In genomic region chr5:110786081-110786835, GRCm38 (mm10) we compare ENCODE assay signal across 9 mouse cellular contexts. TPM values are rescaled to one million over a fixed set of nuclear protein-coding genes. Genes with fewer than 3 reads are reported as not detected.
DNase-seq lines count a peak whose midpoint lies in the region; TF ChIP-seq lines count a peak whose summit lies in the region.
"Had no signal": no experiment of that assay in that cellular context is flagged by ENCODE, and none has a peak within 500 bp of the region (broad histone marks: within the 10 kb centered on the region; RNA-seq: fewer than 3 reads in every experiment).

No protein-coding gene starts in this region.

- TF ChIP-seq POLR2A in CH12.LX (IDR thresholded peaks at IDR 0.05; ENCODE audit: low read depth, low read length), result no peak
- TF ChIP-seq POLR2A in cortical plate, adult 2 months (IDR thresholded peaks at IDR 0.05; ENCODE audit: extremely low read depth, insufficient read depth, low read length), result peak; percentile 40; the same call in 1 of the 2 replicates

- in situ Hi-C loops in CH12.LX (cut with MboI; ENCODE audit: low pct_ligation_motif_present, low pct_unique_long_range_greater_than_20kb, low sequenced_read_pairs), result no loop called here

- peaks cover 48 to 65% of the 10 kb centered on the region in 2 experiments for H3K36me3 ChIP-seq in CH12.LX (replicated peaks in 1 of 2; ENCODE audit: control insufficient read depth in 1 of 2, insufficient read depth in 1 of 2, low read length in 1 of 2)

- peak; percentile 69 for DNase-seq in layer of hippocampus, adult 9-11 months
- DNase-seq in layer of hippocampus, adult 9-10 months (ENCODE audit: low spot score), result no peak
- DNase-seq in CH12.LX (ENCODE audit: extremely low read depth) (no peak), ES-CJ7 (ENCODE audit: low read depth, low spot score) (peak; percentile 62)
- DNase-seq in gastrocnemius, adult 18-20 months (ENCODE audit: low spot score), result no peak
- DNase-seq in gastrocnemius, postnatal 36 days, result no peak
- DNase-seq: kidney, postnatal 10 days; lung, postnatal 14 days had no signal

- intact Hi-C loops in gastrocnemius, postnatal 36 days (cut with DNase I), result loop anchor here (2.0 to 5.0 kb wide), 4 partner anchors 51 to 481 kb away; partner anchors contain the start of genes Chek2 and Hscb

- dilution Hi-C loops in CH12.LX (cut with MboI; ENCODE audit: extremely low pct_ligation_motif_present, extremely low pct_unique_long_range_greater_than_20kb, low sequenced_read_pairs), result no loop called here

- no peak for TF ChIP-seq RAD21 in CH12.LX (IDR thresholded peaks at IDR 0.05; ENCODE audit: low read depth, low read length)

- no peaks in the 10 kb centered on the region for H3K27me3 ChIP-seq in CH12.LX (replicated peaks)

- no peak for TF ChIP-seq EP300 in CH12.LX (IDR thresholded peaks at IDR 0.05; ENCODE audit: low read length)

- H3K4me1 ChIP-seq in CH12.LX (ENCODE audit: control insufficient read depth in 1 of 2, insufficient read depth in 2 of 2), result peaks cover 0 to 3% of the 10 kb centered on the region in 2 experiments; a peak in 2 of 4 replicates
- H3K4me1 ChIP-seq in cortical plate, adult 2 months (ENCODE audit: control insufficient read depth, insufficient read depth, low read length), result no peaks in the 10 kb centered on the region

- no peak overlapping the region for H3K4me3 ChIP-seq in CH12.LX (replicated peaks in 1 of 3; ENCODE audit: low read depth in 2 of 3, low read length in 2 of 3, poor library complexity in 1 of 3)
- no peak overlapping the region for H3K4me3 ChIP-seq in cortical plate, adult 2 months (ENCODE audit: insufficient read depth, low read length)

- no peak overlapping the region for H3K4me2 ChIP-seq in CH12.LX (ENCODE audit: insufficient read depth, low read depth, poor library complexity, severe bottlenecking)

- peak in 1 of 2 experiments; percentile 38; a peak in 1 of 4 replicates for TF ChIP-seq CTCF in CH12.LX (conservative IDR thresholded peaks at IDR 0.05 in 1 of 2, IDR thresholded peaks at IDR 0.05 in 1 of 2; ENCODE audit: low read depth in 2 of 2, low read length in 2 of 2)
- peak; percentile 41 for TF ChIP-seq CTCF in cortical plate, adult 2 months (IDR thresholded peaks at IDR 0.05; ENCODE audit: extremely low read depth, insufficient read depth, low read length)

- no peaks in the 10 kb centered on the region for H3K9me3 ChIP-seq in CH12.LX (replicated peaks; ENCODE audit: low read length)

- no peaks in the 10 kb centered on the region for H3K79me2 ChIP-seq in CH12.LX (replicated peaks; ENCODE audit: control insufficient read depth, extremely low read depth, insufficient read depth, poor library complexity, severe bottlenecking)

- H3K9ac ChIP-seq in CH12.LX (ENCODE audit: insufficient read depth, low read depth), result no peak overlapping the region

- H3K27ac ChIP-seq in CH12.LX (ENCODE audit: insufficient read depth, low read depth), result no peak overlapping the region
- no peak overlapping the region for H3K27ac ChIP-seq in cortical plate, adult 2 months (ENCODE audit: insufficient read depth, low read length)

TF ChIP-seq in CH12.LX, 34 proteins besides CTCF, POLR2A, EP300 and RAD21:
- no peak for TF ChIP-seq JUN (IDR thresholded peaks at IDR 0.05; ENCODE audit: insufficient read depth, low read depth, low read length)
- TF ChIP-seq SMC3 (IDR thresholded peaks at IDR 0.05; ENCODE audit: low read depth, low read length), result peak; percentile 29

RNA-seq across cellular contexts. Expression of gene Pus1, which starts 5.8 kb away (rescaled TPM):
- total RNA-seq in CH12.LX (2012; rRNA removed) (84.6 and 99.3 TPM in 2 replicates), CH12.LX (2014; rRNA removed) (54.4 and 59.1 TPM in 2 replicates)
- 72.4 and 93.1 TPM in 2 replicates for polyA plus RNA-seq in CH12.LX (2012; ENCODE audit: insufficient read length, low read depth)
- polyA plus RNA-seq in cortical plate, adult 2 months (2012; rRNA removed), result 19.6 and 20.1 TPM in 2 replicates
- 10 to 100 TPM; 10.7 to 11.4 TPM for total RNA-seq in gastrocnemius, adult 18-20 months (2021)
- total RNA-seq in gastrocnemius, postnatal 36 days (2021), result 1 to 10 TPM; 8.1 to 9.7 TPM

RNA-seq across cellular contexts. Expression of gene Ep400, which starts 15.7 kb away (rescaled TPM):
- 28.6 and 30.9 TPM in 2 replicates for total RNA-seq in CH12.LX (2012; rRNA removed)
- total RNA-seq in CH12.LX (2014; rRNA removed), result 12.1 and 13.3 TPM in 2 replicates
- polyA plus RNA-seq in CH12.LX (2012; ENCODE audit: insufficient read length, low read depth), result 41.1 and 55.8 TPM in 2 replicates
- 26.8 TPM in 2 replicates for polyA plus RNA-seq in cortical plate, adult 2 months (2012; rRNA removed)
- total RNA-seq in gastrocnemius, adult 18-20 months (2021), result 10 to 100 TPM; 21.2 to 24.9 TPM
- 10 to 100 TPM; 21.4 TPM for total RNA-seq in gastrocnemius, postnatal 36 days (2021)

RNA-seq across cellular contexts. Expression of gene Ulk1, which starts 23.6 kb away (rescaled TPM):
- total RNA-seq in CH12.LX (2012; rRNA removed), result 6.3 and 8.4 TPM in 2 replicates
- 2.4 and 2.7 TPM in 2 replicates for total RNA-seq in CH12.LX (2014; rRNA removed)
- polyA plus RNA-seq in CH12.LX (2012; ENCODE audit: insufficient read length, low read depth), result 10.0 and 13.6 TPM in 2 replicates
- polyA plus RNA-seq in cortical plate, adult 2 months (2012; rRNA removed), result 56.4 and 57.8 TPM in 2 replicates
- 10 to 100 TPM; 57.4 to 66.1 TPM for total RNA-seq in gastrocnemius, adult 18-20 months (2021)
- total RNA-seq in gastrocnemius, postnatal 36 days (2021), result 10 to 100 TPM; 46.3 to 49.4 TPM

RNA-seq across cellular contexts. Expression of gene Hscb, which starts 53.3 kb away (rescaled TPM):
- 39.3 and 59.5 TPM in 2 replicates for total RNA-seq in CH12.LX (2012; rRNA removed)
- total RNA-seq in CH12.LX (2014; rRNA removed), result 51.9 and 64.0 TPM in 2 replicates
- 26.5 and 28.2 TPM in 2 replicates for polyA plus RNA-seq in CH12.LX (2012; ENCODE audit: insufficient read length, low read depth)
- polyA plus RNA-seq in cortical plate, adult 2 months (2012; rRNA removed), result 13.4 and 15.3 TPM in 2 replicates
- 10 to 100 TPM; 11.8 to 15.6 TPM for total RNA-seq in gastrocnemius, adult 18-20 months (2021)
- total RNA-seq in gastrocnemius, postnatal 36 days (2021), result 10 to 100 TPM; 12.3 to 14.1 TPM

RNA-seq across cellular contexts. Expression of gene Chek2, which starts 53.5 kb away (rescaled TPM):
- total RNA-seq in CH12.LX (2012; rRNA removed) (22.5 and 27.6 TPM in 2 replicates), CH12.LX (2014; rRNA removed) (41.6 and 43.8 TPM in 2 replicates)
- 18.7 and 25.0 TPM in 2 replicates for polyA plus RNA-seq in CH12.LX (2012; ENCODE audit: insufficient read length, low read depth)
- 1.5 and 1.8 TPM in 2 replicates for polyA plus RNA-seq in cortical plate, adult 2 months (2012; rRNA removed)
- under 1 TPM; 0.76 to 0.80 TPM for total RNA-seq in gastrocnemius, adult 18-20 months (2021)
- 1 to 10 TPM; 1.1 to 1.3 TPM for total RNA-seq in gastrocnemius, postnatal 36 days (2021)

Comparison
In these comparisons a context has a peak if more than half of its experiments do, and no peak if none do; other contexts are left out.
1. DNase-seq: peak in layer of hippocampus, adult 9-11 months (single experiment) and ES-CJ7 (single experiment); none in layer of hippocampus, adult 9-10 months (single experiment), CH12.LX (single experiment), gastrocnemius, adult 18-20 months (single experiment) and gastrocnemius, postnatal 36 days (0 of 2).
2. RNA of gene Pus1, which starts 5.8 kb away (total RNA-seq): 54.4 to 99.3 TPM in CH12.LX; 10.7 to 11.4 TPM in gastrocnemius, adult 18-20 months and 8.1 to 9.7 TPM in gastrocnemius, postnatal 36 days; every median in the first group is over 4 times any median in the second.
3. RNA of gene Ulk1, which starts 23.6 kb away (total RNA-seq): 57.4 to 66.1 TPM in gastrocnemius, adult 18-20 months and 46.3 to 49.4 TPM in gastrocnemius, postnatal 36 days; 2.4 to 8.4 TPM in CH12.LX; every median in the first group is over 4 times any median in the second.